Mouse (Mus musculus): Measurements from ENCODE around the gene Spdl1.

The Spdl1 gene

GRCm38 (mm10) chr11:34833318-34834086 lies at the start of gene Spdl1:
TSS of gene Spdl1 (minus strand) at chr11:34833641.
- CTCF ChIA-PET, result no interaction called here
- POLR2A ChIA-PET, result interaction anchor here in 2 of 4 experiments (0.8 to 1.0 kb wide), 2 partner anchors 12 to 74 kb away, joined by 3 read pairs; no protein-coding TSS in a partner anchor

DNA sequence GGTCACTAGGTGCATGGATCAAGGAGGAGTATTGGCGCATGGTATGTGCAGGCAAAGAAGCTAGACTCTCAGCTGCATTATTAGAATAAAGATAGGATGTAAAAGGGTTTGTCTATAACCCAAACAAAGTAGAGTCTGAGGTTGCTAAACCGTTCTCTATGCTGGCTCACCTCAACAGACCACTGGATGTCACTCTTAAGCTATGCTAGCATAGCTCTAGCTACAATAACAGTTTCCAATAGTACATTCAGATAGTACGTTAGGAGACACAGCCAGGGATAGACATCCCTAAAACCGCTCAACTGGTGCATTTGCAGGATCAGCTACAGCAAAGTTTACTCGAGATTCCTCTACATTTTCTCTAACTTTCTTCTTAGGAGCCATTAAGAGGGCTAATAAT lies 48.1 kb upstream of the Spdl1 start:
- ChIA-PET CTCF (interaction anchor here in 2 of 4 experiments (0.5 to 1.4 kb wide), 4 partner anchors 175 to 570 kb away, joined by 3 to 5 read pairs (median 4); no protein-coding TSS in a partner anchor), POLR2A (interaction anchor here in 1 of 4 experiments (0.6 kb wide), 1 partner anchor 240 kb away, joined by 4 read pairs; no protein-coding TSS in a partner anchor)

DNA sequence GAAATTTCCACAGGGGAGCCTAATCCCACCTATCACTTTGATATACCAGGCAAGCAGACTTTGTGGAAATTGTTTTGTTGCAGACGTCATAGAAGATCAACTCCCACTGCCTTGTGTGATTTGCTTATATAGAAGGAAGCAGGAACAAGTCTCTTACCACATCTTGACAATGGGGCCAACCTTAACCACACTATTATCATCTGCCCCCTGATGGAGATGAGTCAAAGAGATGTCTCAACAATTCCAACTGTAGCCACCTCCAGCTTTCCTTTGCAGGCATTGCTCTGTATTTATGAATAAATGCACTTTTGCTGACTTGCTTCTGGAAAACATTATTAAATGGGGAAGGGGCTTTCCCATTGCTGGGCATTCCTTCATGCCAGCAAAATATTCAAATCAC lies 46.2 kb upstream of the Spdl1 start:
- ChIA-PET CTCF (interaction anchor here in 1 of 4 experiments (0.6 kb wide), 1 partner anchor 681 kb away, joined by 3 read pairs; no protein-coding TSS in a partner anchor), POLR2A (no interaction called here)

DNA sequence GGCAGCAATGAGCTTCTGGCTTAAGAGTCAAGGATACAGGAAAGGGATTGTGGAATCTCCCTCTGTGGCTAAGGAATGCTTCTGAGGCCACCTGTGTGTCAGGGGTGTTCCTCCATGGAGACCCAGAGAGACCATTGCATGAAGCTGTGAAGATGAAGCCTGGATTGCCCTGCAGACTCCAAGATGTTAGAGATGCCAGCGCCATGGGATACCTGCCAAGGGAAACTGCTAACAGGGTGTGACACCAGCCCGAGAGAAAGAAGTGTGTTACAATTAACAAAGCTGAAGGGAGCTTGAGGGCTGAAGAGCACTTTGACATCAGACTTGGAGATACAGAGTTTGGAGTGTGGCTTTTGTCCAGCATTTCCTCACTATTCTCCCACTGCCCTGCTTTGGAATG lies 40.4 kb upstream of the Spdl1 start:
- CTCF ChIA-PET, result no interaction called here
- POLR2A ChIA-PET, result no interaction called here

DNA sequence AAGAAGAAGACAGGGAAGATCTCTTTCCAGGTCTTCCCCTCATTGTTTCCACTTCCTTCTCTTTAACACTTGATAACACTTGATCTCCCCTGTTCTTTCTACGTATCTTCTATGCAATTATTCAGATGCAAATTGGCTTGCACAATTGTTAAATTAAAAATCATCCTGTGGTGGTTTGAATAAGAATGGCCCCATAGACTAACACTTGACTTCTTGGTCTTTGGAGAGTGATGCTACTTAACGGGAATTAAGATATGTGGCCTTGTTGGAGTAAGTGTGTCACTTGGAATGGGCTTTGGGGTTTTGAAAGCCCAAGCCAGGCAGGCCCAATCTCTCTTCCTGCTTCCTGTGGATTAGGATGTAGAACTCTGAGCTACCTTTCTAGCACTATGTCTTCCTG lies 39.0 kb upstream of the Spdl1 start:
- ChIA-PET POLR2A (interaction anchor here in 1 of 4 experiments (0.6 kb wide), 1 partner anchor 465 kb away, joined by 4 read pairs; no protein-coding TSS in a partner anchor), CTCF (no interaction called here)

GRCm38 (mm10) chr11:34871991-34872390 lies 38.5 kb upstream of the Spdl1 start:
- POLR2A ChIA-PET, result interaction anchor here in 1 of 4 experiments (0.6 kb wide), 1 partner anchor 466 kb away, joined by 4 read pairs; no protein-coding TSS in a partner anchor
- CTCF ChIA-PET, result interaction anchor here in 1 of 4 experiments (0.6 kb wide), 1 partner anchor 301 kb away, joined by 3 read pairs; no protein-coding TSS in a partner anchor

DNA sequence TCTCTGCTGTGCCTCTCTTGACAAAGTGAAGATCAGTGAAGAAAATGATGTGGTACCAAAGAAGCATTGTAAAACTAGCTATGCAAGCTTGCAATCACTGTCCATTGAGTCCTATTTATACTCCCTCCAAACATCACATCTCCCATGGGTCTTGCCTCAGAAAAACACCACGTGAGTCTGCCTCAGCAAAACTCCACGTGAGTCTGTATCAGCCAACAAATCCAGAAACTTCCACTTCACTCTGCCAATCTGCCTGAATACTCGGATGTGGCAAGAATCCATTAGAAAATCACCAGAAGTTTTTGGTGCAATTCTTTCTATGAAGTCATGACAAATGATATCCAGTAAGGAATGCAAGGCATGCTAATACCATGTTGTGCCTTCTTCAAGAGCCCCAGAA lies 38.0 kb upstream of the Spdl1 start:
- ChIA-PET CTCF (interaction anchor here in 1 of 4 experiments (0.6 kb wide), 1 partner anchor 301 kb away, joined by 3 read pairs; no protein-coding TSS in a partner anchor), POLR2A (no interaction called here)

DNA sequence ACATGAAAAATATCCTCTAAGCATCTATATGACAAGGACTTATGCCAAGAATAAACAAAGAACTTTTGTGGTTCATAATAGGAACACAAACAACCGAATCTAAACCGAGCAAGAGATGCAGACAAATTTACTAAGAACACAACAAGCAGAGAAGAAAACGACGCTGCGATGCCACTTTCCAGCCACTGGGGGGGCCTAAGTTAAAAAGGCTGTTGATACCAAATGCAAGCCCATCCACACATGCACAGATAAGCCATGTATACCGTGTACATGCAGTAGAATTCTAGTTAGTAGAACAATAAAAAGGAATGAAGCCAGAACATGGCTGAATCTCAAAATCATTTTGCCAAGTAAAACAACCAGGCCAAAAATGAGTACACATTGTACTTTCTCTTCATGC lies 35.2 kb upstream of the Spdl1 start:
- POLR2A ChIA-PET, result no interaction called here
- CTCF ChIA-PET, result no interaction called here

GRCm38 (mm10) chr11:34865741-34866270 lies 32.4 kb upstream of the Spdl1 start:
- ChIA-PET CTCF (interaction anchor here in 1 of 4 experiments (0.6 kb wide), 1 partner anchor 179 kb away, joined by 10 read pairs; no protein-coding TSS in a partner anchor), POLR2A (interaction anchor here in 1 of 4 experiments (1.1 kb wide), 1 partner anchor 21 kb away, joined by 3 read pairs; no protein-coding TSS in a partner anchor)

GRCm38 (mm10) chr11:34865181-34865580 lies 31.7 kb upstream of the Spdl1 start:
- POLR2A ChIA-PET, result no interaction called here
- CTCF ChIA-PET, result no interaction called here

DNA sequence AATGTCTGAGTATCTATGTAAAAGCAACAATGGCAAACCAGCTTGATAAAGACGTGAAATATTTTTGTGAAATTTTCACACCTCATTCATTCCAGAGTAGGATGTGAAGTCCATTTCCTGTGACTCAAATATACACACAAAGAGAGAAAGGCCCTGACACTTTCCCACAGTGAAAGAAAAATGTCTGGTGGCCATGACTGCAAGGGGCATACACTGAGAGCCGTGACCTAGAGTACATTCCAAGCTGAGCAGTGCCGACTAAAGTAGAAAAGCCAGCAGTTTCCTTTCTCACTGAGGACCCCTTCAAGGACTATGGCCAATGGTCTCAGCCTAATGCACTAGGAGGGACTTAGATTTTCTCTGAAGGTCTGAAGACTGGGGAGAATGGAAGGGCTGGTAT lies 23.2 kb upstream of the Spdl1 start:
- CTCF ChIA-PET, result no interaction called here
- POLR2A ChIA-PET, result no interaction called here

- ChIA-PET POLR2A (no interaction called here), CTCF (interaction anchor here in 1 of 4 experiments (1.2 kb wide), 1 partner anchor 10 kb away, joined by 3 read pairs; no protein-coding TSS in a partner anchor)
Measured at GRCm38 (mm10) chr11:34846268-34846652, 12.8 kb upstream of the Spdl1 start.

DNA sequence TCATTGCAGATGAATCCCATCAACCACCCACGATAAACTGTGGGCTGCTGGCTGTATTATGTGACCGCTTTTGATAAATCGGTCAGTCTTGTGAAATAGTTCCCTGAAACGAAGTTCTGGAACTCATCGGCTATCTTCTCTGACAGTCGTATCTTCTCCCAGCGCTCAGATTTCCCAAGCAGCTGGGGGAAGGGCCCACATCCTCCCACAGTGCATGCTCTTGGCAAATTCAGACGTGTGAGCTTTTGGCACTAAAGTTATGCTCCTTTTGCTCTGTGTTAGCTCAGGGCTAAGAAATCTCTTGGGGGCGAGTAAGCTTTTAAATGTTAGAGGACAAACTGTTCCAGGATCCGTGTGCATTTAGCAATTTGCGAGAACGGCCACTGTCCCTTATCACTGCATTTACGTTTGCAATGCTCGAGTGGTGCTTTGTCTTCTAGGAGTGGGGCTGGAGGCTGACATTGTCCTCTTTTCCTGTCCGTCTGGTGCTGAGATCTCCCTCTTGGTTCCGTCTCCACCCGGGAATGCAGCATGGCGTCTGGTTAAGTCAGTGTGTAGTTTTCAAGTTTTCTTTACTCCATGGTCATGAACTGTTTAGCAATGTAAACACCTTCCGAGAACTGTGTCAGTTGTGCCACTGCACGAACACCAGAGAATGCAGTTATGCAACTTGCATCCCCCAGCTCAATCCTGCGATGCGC lies 12.3 kb upstream of the Spdl1 start:
- CTCF ChIA-PET, result interaction anchor here in 2 of 4 experiments (0.6 to 1.5 kb wide), 3 partner anchors 9 to 562 kb away, joined by 3 to 6 read pairs (median 3); no protein-coding TSS in a partner anchor

GRCm38 (mm10) chr11:34843517-34843916 lies 10.1 kb upstream of the Spdl1 start:
- CTCF ChIA-PET, result interaction anchor here in 2 of 4 experiments (0.6 to 1.2 kb wide), 4 partner anchors 81 to 609 kb away, joined by 3 to 5 read pairs (median 3); no protein-coding TSS in a partner anchor
- POLR2A ChIA-PET, result no interaction called here

More for the DNA sequence above, 12.3 kb upstream of the Spdl1 start:
- POLR2A ChIA-PET, result interaction anchor here in 2 of 4 experiments (0.5 to 0.8 kb wide), 2 partner anchors 13 to 882 kb away, joined by 3 to 5 read pairs; no protein-coding TSS in a partner anchor

- CTCF ChIA-PET, result no interaction called here
- POLR2A ChIA-PET, result no interaction called here
Measured at GRCm38 (mm10) chr11:34840283-34840682, 6.8 kb upstream of the Spdl1 start.

DNA sequence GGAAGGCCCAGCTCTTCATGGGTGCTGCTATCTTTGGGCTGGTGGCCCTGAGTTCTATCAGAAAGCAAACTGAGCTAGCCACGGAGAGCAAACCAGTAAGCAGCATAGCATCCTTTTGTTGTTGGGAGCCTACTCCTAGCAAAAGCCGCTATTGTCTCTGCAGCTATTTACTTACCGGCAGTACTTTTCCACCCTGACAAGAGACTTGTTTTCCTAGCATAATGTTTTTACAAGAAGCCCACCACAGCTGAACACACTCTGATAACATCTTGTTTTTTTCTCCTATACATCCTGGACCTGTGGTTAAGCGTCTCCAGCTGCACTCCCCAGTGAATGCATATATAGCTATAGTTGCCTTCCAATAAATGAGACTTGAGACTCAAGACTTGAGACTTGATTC lies 5.6 kb upstream of the Spdl1 start:
- ChIA-PET CTCF (no interaction called here), POLR2A (interaction anchor here in 2 of 4 experiments (0.6 to 0.7 kb wide), 3 partner anchors 57 to 533 kb away, joined by 3 to 5 read pairs (median 3); no protein-coding TSS in a partner anchor)

GRCm38 (mm10) chr11:34836272-34836671 lies 2.8 kb upstream of the Spdl1 start:
- POLR2A ChIA-PET, result interaction anchor here in 3 of 4 experiments (0.8 to 0.9 kb wide), 3 partner anchors 286 to 956 kb away, joined by 3 to 4 read pairs (median 3); no protein-coding TSS in a partner anchor
- CTCF ChIA-PET, result interaction anchor here (0.6 to 2.9 kb wide), 13 partner anchors 9 to 857 kb away, joined by 3 to 12 read pairs (median 3); no protein-coding TSS in a partner anchor

DNA sequence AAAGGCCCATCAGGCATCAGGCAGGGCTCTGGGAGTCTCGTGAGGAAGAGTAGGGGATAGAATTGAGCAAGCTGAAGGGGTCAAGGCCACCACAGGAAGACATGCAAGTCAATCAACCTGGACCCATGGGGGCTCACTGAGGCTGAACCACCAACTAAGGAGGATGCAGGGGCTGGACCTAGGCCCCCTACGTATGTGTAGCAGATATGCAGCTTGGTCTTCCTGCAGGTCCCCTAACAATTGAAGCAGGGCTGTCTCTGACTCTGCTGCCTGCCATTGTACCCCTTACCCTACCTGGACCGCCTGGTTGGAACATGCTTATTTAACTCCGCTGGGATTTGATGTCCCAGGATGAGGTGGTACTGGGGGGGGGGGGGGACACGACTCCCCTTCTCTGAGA lies 763 bp downstream of the Spdl1 start:
- ChIA-PET POLR2A (interaction anchor here in 3 of 4 experiments (0.6 to 1.0 kb wide), 5 partner anchors 10 to 637 kb away, joined by 3 to 7 read pairs (median 5); no protein-coding TSS in a partner anchor), CTCF (interaction anchor here in 1 of 4 experiments (0.7 kb wide), 1 partner anchor 619 kb away, joined by 4 read pairs; no protein-coding TSS in a partner anchor)

- POLR2A ChIA-PET, result no interaction called here
- CTCF ChIA-PET, result no interaction called here
Measured at GRCm38 (mm10) chr11:34827803-34828202, 5.6 kb downstream of the Spdl1 start.
